ENCODE assay signal across 7 mouse cellular contexts in the genomic region with DNA sequence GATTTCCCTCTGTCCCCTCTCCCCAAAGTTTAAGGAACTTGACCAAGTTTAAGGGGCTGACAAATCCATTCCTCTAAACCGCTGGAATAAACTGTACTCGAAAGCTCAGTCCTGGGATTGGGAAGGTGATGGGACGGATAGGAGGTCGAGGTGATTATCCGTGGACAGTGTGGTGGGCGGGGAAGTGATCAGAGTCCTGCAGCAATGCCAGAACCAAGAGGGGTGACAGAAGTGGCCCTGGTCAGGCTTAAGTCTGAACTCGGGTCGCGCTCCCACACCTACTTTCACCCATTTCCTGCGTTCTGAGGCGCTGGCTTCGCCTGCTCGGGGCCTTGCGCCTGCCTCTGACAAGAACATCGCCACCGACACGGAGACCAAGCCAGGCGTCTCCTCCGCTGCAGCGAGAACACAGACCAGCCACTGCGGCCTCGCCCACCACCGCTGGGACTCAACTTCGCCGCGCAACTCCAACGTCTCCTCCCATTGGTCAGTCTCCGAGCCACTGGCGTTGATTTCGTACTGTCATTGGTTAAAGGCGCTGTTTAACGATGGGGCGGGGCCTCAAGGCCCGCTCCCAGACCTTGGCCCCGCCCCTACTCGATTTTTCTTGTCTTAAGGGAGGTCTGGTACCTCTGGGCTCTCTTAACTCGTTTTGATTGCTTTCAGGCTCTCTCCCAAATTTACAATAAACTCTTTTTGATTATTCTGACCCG. TPM values are rescaled to one million over a fixed set of nuclear protein-coding genes. Genes with fewer than 3 reads are reported as not detected.
DNase-seq lines count a peak whose midpoint lies in the region; ATAC-seq and TF ChIP-seq lines count a peak whose summit lies in the region.

No protein-coding gene starts in this region.

- H3K9ac ChIP-seq in embryonic facial prominence, embryonic 12.5 days = peak overlapping the region; percentile 90
- peak overlapping the region; percentile 53 for H3K9ac ChIP-seq in limb, embryonic 12.5 days (replicated peaks)
- peak overlapping the region; percentile 91 for H3K9ac ChIP-seq in midbrain, embryonic 15.5 days

- no peaks in the 10 kb centered on the region for H3K27me3 ChIP-seq in embryonic facial prominence, embryonic 12.5 days
- H3K27me3 ChIP-seq in kidney, adult 2 months (replicated peaks; ENCODE audit: control insufficient read depth, insufficient read depth, low read length) = no peaks in the 10 kb centered on the region
- H3K27me3 ChIP-seq in limb, embryonic 12.5 days = no peaks in the 10 kb centered on the region
- H3K27me3 ChIP-seq in midbrain, embryonic 15.5 days (replicated peaks) = no peaks in the 10 kb centered on the region
- H3K27me3 ChIP-seq in spleen, adult 2 months (ENCODE audit: control insufficient read depth, insufficient read depth, low read length) = no peaks in the 10 kb centered on the region

- H3K4me3 ChIP-seq in embryonic facial prominence, embryonic 12.5 days = peak overlapping the region; percentile 86
- peak overlapping the region; percentile 55 for H3K4me3 ChIP-seq in kidney, adult 2 months (ENCODE audit: insufficient read depth, low read depth, low read length)
- H3K4me3 ChIP-seq in limb, embryonic 12.5 days (replicated peaks) = peak overlapping the region; percentile 78
- peak overlapping the region; percentile 93 for H3K4me3 ChIP-seq in midbrain, embryonic 15.5 days
- peak overlapping the region; percentile 69 for H3K4me3 ChIP-seq in spleen, adult 2 months (ENCODE audit: extremely low read depth, insufficient read depth, insufficient read length)

- H3K4me1 ChIP-seq in embryonic facial prominence, embryonic 12.5 days = peaks cover 18% of the 10 kb centered on the region
- peaks cover 3% of the 10 kb centered on the region; the same call in 1 of the 2 replicates for H3K4me1 ChIP-seq in kidney, adult 2 months (ENCODE audit: control insufficient read depth, insufficient read depth, low read length)
- H3K4me1 ChIP-seq in limb, embryonic 12.5 days (replicated peaks) = peaks cover 17% of the 10 kb centered on the region
- peaks cover 20% of the 10 kb centered on the region for H3K4me1 ChIP-seq in midbrain, embryonic 15.5 days
- peaks cover 9% of the 10 kb centered on the region; the same call in 1 of the 2 replicates for H3K4me1 ChIP-seq in spleen, adult 2 months (ENCODE audit: control insufficient read depth, insufficient read depth, insufficient read length)

- ATAC-seq in embryonic facial prominence, embryonic 12.5 days (ENCODE audit: insufficient number of reproducible peaks, insufficient read depth, low FRiP score, low TSS enrichment) = peak; percentile 92
- ATAC-seq in limb, embryonic 12.5 days (ENCODE audit: insufficient number of reproducible peaks, insufficient read depth, low FRiP score, low TSS enrichment, low read depth) = peak; percentile 89
- ATAC-seq in midbrain, embryonic 15.5 days (replicated peaks) = peak; percentile 91

- DNase-seq in adrenal gland, postnatal 25 days = peak; percentile 82
- DNase-seq in heart, adult 18-20 months = peak; percentile 92 to 93
- peak; percentile 94 for DNase-seq in kidney, adult 2 months
- peak; percentile 84 to 88 for DNase-seq in spleen, adult 2 months (ENCODE audit: low read depth in 1 of 2, low spot score in 2 of 2)

- TF ChIP-seq POLR2A in kidney, adult 2 months (IDR thresholded peaks at IDR 0.05; ENCODE audit: low read depth, low read length) = no peak
- no peak for TF ChIP-seq POLR2A in spleen, adult 2 months (IDR thresholded peaks at IDR 0.05; ENCODE audit: low read depth, low read length)

- peak overlapping the region; percentile 89 for H3K27ac ChIP-seq in embryonic facial prominence, embryonic 12.5 days
- H3K27ac ChIP-seq in kidney, adult 2 months (ENCODE audit: insufficient read depth, low read depth, low read length) = no peak overlapping the region
- H3K27ac ChIP-seq in limb, embryonic 12.5 days = peak overlapping the region; percentile 80; the same call in 1 of the 2 replicates
- H3K27ac ChIP-seq in midbrain, embryonic 15.5 days = peak overlapping the region; percentile 86
- no peak overlapping the region for H3K27ac ChIP-seq in spleen, adult 2 months (ENCODE audit: insufficient read depth, low read length)

- TF ChIP-seq CTCF in kidney, adult 2 months (conservative IDR thresholded peaks at IDR 0.05; ENCODE audit: insufficient read depth, insufficient read length, low read depth, low read length) = no peak
- TF ChIP-seq CTCF in spleen, adult 2 months (IDR thresholded peaks at IDR 0.05; ENCODE audit: extremely low read depth, insufficient read depth, insufficient read length, insufficient replicate concordance) = no peak

- peak overlapping the region; percentile 91 for H3K4me2 ChIP-seq in embryonic facial prominence, embryonic 12.5 days (replicated peaks)
- H3K4me2 ChIP-seq in limb, embryonic 12.5 days = peak overlapping the region; percentile 86
- peak overlapping the region; percentile 99 for H3K4me2 ChIP-seq in midbrain, embryonic 15.5 days

- under 1% methylated on average over 38 of the region's 38 CpGs for WGBS in embryonic facial prominence, embryonic 12.5 days
- WGBS in kidney, adult 2 months = 1% methylated on average over 38 of the region's 38 CpGs
- WGBS in limb, embryonic 12.5 days = under 1% methylated on average over 38 of the region's 38 CpGs
- WGBS in midbrain, embryonic 15.5 days = under 1% methylated on average over 38 of the region's 38 CpGs
- WGBS in spleen, adult 2 months = under 1% methylated on average over 38 of the region's 38 CpGs

- no peaks in the 10 kb centered on the region for H3K9me3 ChIP-seq in embryonic facial prominence, embryonic 12.5 days
- no peaks in the 10 kb centered on the region for H3K9me3 ChIP-seq in limb, embryonic 12.5 days
- H3K9me3 ChIP-seq in midbrain, embryonic 15.5 days = no peaks in the 10 kb centered on the region

- H3K36me3 ChIP-seq in embryonic facial prominence, embryonic 12.5 days = 0 out of 2 replicates have a peak, but pooled peaks cover 3% of the 10 kb centered on the region
- no peaks in the 10 kb centered on the region for H3K36me3 ChIP-seq in kidney, adult 2 months (ENCODE audit: control insufficient read depth, insufficient read depth, low read length)
- H3K36me3 ChIP-seq in limb, embryonic 12.5 days = peaks cover 5% of the 10 kb centered on the region; the same call in 1 of the 2 replicates
- H3K36me3 ChIP-seq in midbrain, embryonic 15.5 days (replicated peaks) = no peaks in the 10 kb centered on the region
- no peaks in the 10 kb centered on the region for H3K36me3 ChIP-seq in spleen, adult 2 months (ENCODE audit: control insufficient read depth, insufficient read depth, low read length)

RNA-seq across cellular contexts. Expression of a gene that starts 1.1 kb away (rescaled TPM):
- 0.82 and 1.7 TPM in 2 replicates for total RNA-seq in adrenal gland, postnatal 25 days (2021)
- polyA plus RNA-seq in embryonic facial prominence, embryonic 12.5 days (2016; fragmentation: Nextera tagmentation; extraction: Ambion mirVana) = 17.6 and 18.6 TPM in 2 replicates
- not detected for total RNA-seq in heart, adult 18-20 months (2021)
- polyA plus RNA-seq in kidney, adult 2 months (2012; rRNA removed) = 0.24 and 0.25 TPM in 2 replicates
- polyA plus RNA-seq in limb, embryonic 12.5 days (2016; fragmentation: Nextera tagmentation; extraction: Ambion mirVana) = 18.5 and 22.9 TPM in 2 replicates
- 4.1 and 4.8 TPM in 2 replicates for polyA plus RNA-seq in midbrain, embryonic 15.5 days (2015; fragmentation: Nextera tagmentation; extraction: Ambion mirVana)
- polyA plus RNA-seq in spleen, adult 2 months (2012; rRNA removed) = 0.18 and 0.34 TPM in 2 replicates

RNA-seq across cellular contexts. Expression of a gene that starts 1.2 kb away (rescaled TPM):
- total RNA-seq in adrenal gland, postnatal 25 days (2021) = 15.8 and 18.6 TPM in 2 replicates
- 71.5 and 76.6 TPM in 2 replicates for polyA plus RNA-seq in embryonic facial prominence, embryonic 12.5 days (2016; fragmentation: Nextera tagmentation; extraction: Ambion mirVana)
- 10 to 100 TPM in 1 of 2 experiments, 1 to 10 TPM in 1; 8.8 to 10.5 TPM for total RNA-seq in heart, adult 18-20 months (2021)
- polyA plus RNA-seq in kidney, adult 2 months (2012; rRNA removed) = 11.2 and 11.7 TPM in 2 replicates
- 61.9 and 65.7 TPM in 2 replicates for polyA plus RNA-seq in limb, embryonic 12.5 days (2016; fragmentation: Nextera tagmentation; extraction: Ambion mirVana)
- polyA plus RNA-seq in midbrain, embryonic 15.5 days (2015; fragmentation: Nextera tagmentation; extraction: Ambion mirVana) = 53.0 and 56.2 TPM in 2 replicates
- polyA plus RNA-seq in spleen, adult 2 months (2012; rRNA removed) = 8.8 and 12.3 TPM in 2 replicates

Comparison
In these comparisons a context has a peak if more than half of its experiments do, and no peak if none do; other contexts are left out.
1. H3K27ac ChIP-seq: peak in embryonic facial prominence, embryonic 12.5 days (single experiment), limb, embryonic 12.5 days (single experiment) and midbrain, embryonic 15.5 days (single experiment); none in kidney, adult 2 months (single experiment) and spleen, adult 2 months (single experiment).
2. Peak in every context shown above with its lines, with median percentiles within 50 percentile points of each other: DNase-seq, ATAC-seq, H3K4me2 ChIP-seq, H3K4me3 ChIP-seq and H3K9ac ChIP-seq.